In the genomic region with DNA sequence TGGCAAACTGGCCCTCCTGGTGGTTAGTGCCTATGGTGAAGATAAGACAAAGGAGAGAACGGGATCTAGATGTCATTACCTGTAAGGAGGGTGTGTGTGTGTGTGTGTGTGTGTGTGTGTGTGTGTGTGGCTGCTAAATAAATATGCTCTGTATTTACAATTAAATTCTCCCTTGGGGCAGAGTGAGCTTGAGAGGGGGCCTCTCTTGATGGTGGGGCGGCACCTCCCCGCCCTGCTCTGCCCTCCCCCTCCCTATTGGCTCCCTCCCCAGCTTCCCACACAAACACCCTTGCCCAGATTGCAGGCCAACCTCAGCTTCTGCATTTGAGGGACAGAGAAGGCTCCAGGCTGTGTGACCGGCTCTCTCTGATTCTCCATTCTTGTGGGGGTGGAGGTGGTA, we compare ENCODE assay signal across 17 mouse cellular contexts. TPM values are rescaled to one million over a fixed set of nuclear protein-coding genes. Genes with fewer than 3 reads are reported as not detected.
A peak's percentile ranks its signal among the peaks of the same experiment; 100 is the strongest.
DNase-seq lines count a peak whose midpoint lies in the region; ATAC-seq and TF ChIP-seq lines count a peak whose summit lies in the region.
"Had no signal": no experiment of that assay in that cellular context is flagged by ENCODE, and none has a peak within 500 bp of the region (broad histone marks: within the 10 kb centered on the region; RNA-seq: fewer than 3 reads in every experiment).

No protein-coding gene starts in this region.

- ATAC-seq in embryonic facial prominence, embryonic 13.5 days (ENCODE audit: insufficient number of reproducible peaks, insufficient read depth, low FRiP score, low TSS enrichment, low read depth), result no peak
- ATAC-seq in heart, embryonic 15.5 days (replicated peaks; ENCODE audit: insufficient number of reproducible peaks, insufficient read depth, low FRiP score, low read depth), result no peak
- no peak for ATAC-seq in lung, embryonic 14.5 days (ENCODE audit: insufficient read depth)
- no peak for ATAC-seq in stomach, embryonic 15.5 days (ENCODE audit: insufficient read depth, low FRiP score, low read depth)
- no peak for ATAC-seq in kidney, embryonic 16.5 days (ENCODE audit: low FRiP score, low TSS enrichment)
- ATAC-seq: midbrain, embryonic 15.5 days had no signal

- WGBS in embryonic facial prominence, embryonic 13.5 days, result 49% methylated on average over 4 of the region's 4 CpGs
- 83% methylated on average over 4 of the region's 4 CpGs for WGBS in embryonic facial prominence, embryonic 10.5 days
- WGBS in heart, embryonic 15.5 days, result 55% methylated on average over 4 of the region's 4 CpGs
- 60% methylated on average over 4 of the region's 4 CpGs for WGBS in lung, embryonic 14.5 days
- 59% methylated on average over 4 of the region's 4 CpGs for WGBS in stomach, embryonic 15.5 days
- 63% methylated on average over 4 of the region's 4 CpGs for WGBS in kidney, embryonic 16.5 days

- H3K36me3 ChIP-seq in embryonic facial prominence, embryonic 13.5 days, result no peaks in the 10 kb centered on the region
- H3K36me3 ChIP-seq in embryonic facial prominence, embryonic 10.5 days (replicated peaks), result no peaks in the 10 kb centered on the region
- no peaks in the 10 kb centered on the region for H3K36me3 ChIP-seq in heart, embryonic 15.5 days
- no peaks in the 10 kb centered on the region for H3K36me3 ChIP-seq in lung, embryonic 14.5 days (ENCODE audit: insufficient read depth)
- H3K36me3 ChIP-seq in stomach, embryonic 15.5 days, result no peaks in the 10 kb centered on the region
- H3K36me3 ChIP-seq in kidney, embryonic 16.5 days (ENCODE audit: insufficient read depth, low read length), result no peaks in the 10 kb centered on the region
- H3K36me3 ChIP-seq: liver, embryonic 13.5 days; midbrain, embryonic 15.5 days had no signal

- no peak overlapping the region for H3K27ac ChIP-seq in embryonic facial prominence, embryonic 13.5 days
- H3K27ac ChIP-seq in embryonic facial prominence, embryonic 10.5 days (replicated peaks), result no peak overlapping the region
- peak overlapping the region; percentile 83 for H3K27ac ChIP-seq in heart, embryonic 15.5 days
- no peak overlapping the region for H3K27ac ChIP-seq in lung, embryonic 14.5 days (ENCODE audit: low read depth)
- no peak overlapping the region for H3K27ac ChIP-seq in stomach, embryonic 15.5 days
- H3K27ac ChIP-seq in kidney, embryonic 16.5 days (ENCODE audit: low read length), result no peak overlapping the region
- H3K27ac ChIP-seq: hindbrain, embryonic 14.5 days; liver, embryonic 13.5 days; midbrain, embryonic 15.5 days had no signal

- peaks cover 6% of the 10 kb centered on the region for H3K27me3 ChIP-seq in embryonic facial prominence, embryonic 13.5 days
- H3K27me3 ChIP-seq in embryonic facial prominence, embryonic 10.5 days (replicated peaks; ENCODE audit: low read depth, poor library complexity, severe bottlenecking), result peaks cover 49% of the 10 kb centered on the region
- H3K27me3 ChIP-seq in heart, embryonic 15.5 days, result peaks cover 3% of the 10 kb centered on the region
- H3K27me3 ChIP-seq in lung, embryonic 14.5 days (ENCODE audit: insufficient read depth, low read length), result peaks cover 5% of the 10 kb centered on the region; the same call in 1 of the 2 replicates
- H3K27me3 ChIP-seq in stomach, embryonic 15.5 days (replicated peaks), result no peaks in the 10 kb centered on the region
- H3K27me3 ChIP-seq in kidney, embryonic 16.5 days (ENCODE audit: insufficient read depth, low read length), result no peaks in the 10 kb centered on the region; the same call in 1 of the 2 replicates

- peaks cover 18% of the 10 kb centered on the region for H3K4me1 ChIP-seq in embryonic facial prominence, embryonic 13.5 days
- peaks cover 20% of the 10 kb centered on the region for H3K4me1 ChIP-seq in embryonic facial prominence, embryonic 10.5 days
- H3K4me1 ChIP-seq in heart, embryonic 15.5 days (replicated peaks), result peaks cover 31% of the 10 kb centered on the region
- H3K4me1 ChIP-seq in lung, embryonic 14.5 days (ENCODE audit: insufficient read depth), result peaks cover 12% of the 10 kb centered on the region
- peaks cover 11% of the 10 kb centered on the region for H3K4me1 ChIP-seq in stomach, embryonic 15.5 days
- peaks cover 5% of the 10 kb centered on the region; the same call in 1 of the 2 replicates for H3K4me1 ChIP-seq in kidney, embryonic 16.5 days (ENCODE audit: insufficient read depth, low read length)

- H3K9me3 ChIP-seq in embryonic facial prominence, embryonic 13.5 days, result no peaks in the 10 kb centered on the region
- no peaks in the 10 kb centered on the region for H3K9me3 ChIP-seq in embryonic facial prominence, embryonic 10.5 days
- H3K9me3 ChIP-seq in heart, embryonic 15.5 days (replicated peaks), result no peaks in the 10 kb centered on the region
- no peaks in the 10 kb centered on the region for H3K9me3 ChIP-seq in lung, embryonic 14.5 days (ENCODE audit: low read depth, low read length)
- H3K9me3 ChIP-seq in stomach, embryonic 15.5 days, result no peaks in the 10 kb centered on the region
- H3K9me3 ChIP-seq in kidney, embryonic 16.5 days (ENCODE audit: low read length), result no peaks in the 10 kb centered on the region
- H3K9me3 ChIP-seq: liver, embryonic 13.5 days; midbrain, embryonic 15.5 days had no signal

- H3K4me2 ChIP-seq in embryonic facial prominence, embryonic 13.5 days, result 0 out of 2 replicates have a peak overlapping the region, but pooled peaks have one; percentile 82
- H3K4me2 ChIP-seq in heart, embryonic 15.5 days, result peak overlapping the region; percentile 84
- peak overlapping the region; percentile 85; the same call in 1 of the 2 replicates for H3K4me2 ChIP-seq in lung, embryonic 14.5 days
- H3K4me2 ChIP-seq in stomach, embryonic 15.5 days, result peak overlapping the region; percentile 88; the same call in 1 of the 2 replicates
- no peak overlapping the region for H3K4me2 ChIP-seq in kidney, embryonic 16.5 days (replicated peaks; ENCODE audit: low read depth, low read length)
- H3K4me2 ChIP-seq: hindbrain, embryonic 14.5 days; liver, embryonic 13.5 days; midbrain, embryonic 15.5 days had no signal

- H3K9ac ChIP-seq in embryonic facial prominence, embryonic 13.5 days, result no peak overlapping the region
- no peak overlapping the region for H3K9ac ChIP-seq in heart, embryonic 15.5 days
- H3K9ac ChIP-seq in lung, embryonic 14.5 days, result no peak overlapping the region
- no peak overlapping the region for H3K9ac ChIP-seq in stomach, embryonic 15.5 days
- no peak overlapping the region for H3K9ac ChIP-seq in kidney, embryonic 16.5 days (replicated peaks; ENCODE audit: low read length)
- H3K9ac ChIP-seq: hindbrain, embryonic 14.5 days; liver, embryonic 13.5 days; midbrain, embryonic 15.5 days had no signal

- no peak overlapping the region for H3K4me3 ChIP-seq in embryonic facial prominence, embryonic 13.5 days
- no peak overlapping the region for H3K4me3 ChIP-seq in embryonic facial prominence, embryonic 10.5 days
- H3K4me3 ChIP-seq in heart, embryonic 15.5 days, result no peak overlapping the region; the same call in 1 of the 2 replicates
- no peak overlapping the region for H3K4me3 ChIP-seq in lung, embryonic 14.5 days (ENCODE audit: low read depth, low read length)
- 0 out of 2 replicates have a peak overlapping the region, but pooled peaks have one; percentile 1 for H3K4me3 ChIP-seq in stomach, embryonic 15.5 days (replicated peaks)
- H3K4me3 ChIP-seq in kidney, embryonic 16.5 days (ENCODE audit: low read length), result no peak overlapping the region
- H3K4me3 ChIP-seq: liver, embryonic 13.5 days; midbrain, embryonic 15.5 days had no signal

- TF ChIP-seq CTCF in lung, embryonic 14.5 days (IDR thresholded peaks at IDR 0.05; ENCODE audit: low read depth), result no peak

- DNase-seq in embryonic facial prominence, embryonic 10.5 days (ENCODE audit: low spot score), result no peak
- DNase-seq in heart, adult 9 months (ENCODE audit: low spot score in 2 of 2), result no peak
- no peak for DNase-seq in lung, embryonic 14.5 days
- DNase-seq in kidney, adult 8-10 months, result no peak
- DNase-seq: adrenal gland, postnatal 36 days; cerebellum, adult 9-10 months; gastrocnemius, postnatal 36 days; kidney, adult 11 months; kidney, postnatal 4 days; liver, embryonic 13.5 days; right cerebral cortex, postnatal 25 days had no signal

RNA-seq across cellular contexts. Expression of a gene that starts 1.8 kb away (rescaled TPM):
- 30.7 and 32.6 TPM in 2 replicates for polyA plus RNA-seq in embryonic facial prominence, embryonic 13.5 days (2015; fragmentation: Nextera tagmentation; extraction: Ambion mirVana)
- 2.1 and 3.2 TPM in 2 replicates for polyA plus RNA-seq in embryonic facial prominence, embryonic 10.5 days (2016; fragmentation: Nextera tagmentation; extraction: Ambion mirVana)
- 44.6 and 49.1 TPM in 2 replicates for polyA plus RNA-seq in heart, embryonic 15.5 days (2015; fragmentation: Nextera tagmentation; extraction: Ambion mirVana)
- polyA plus RNA-seq in lung, embryonic 14.5 days (2014; fragmentation: Nextera tagmentation; extraction: Ambion mirVana), result 38.3 and 44.6 TPM in 2 replicates
- 35.2 and 48.4 TPM in 2 replicates for polyA plus RNA-seq in stomach, embryonic 15.5 days (2015; fragmentation: Nextera tagmentation; extraction: Ambion mirVana)
- polyA plus RNA-seq in kidney, embryonic 16.5 days (2015; fragmentation: Nextera tagmentation; extraction: Ambion mirVana), result 24.6 and 28.7 TPM in 2 replicates
